Mouse (Mus musculus) layer of hippocampus, postnatal 25 days (tissue): Measurements from ENCODE around the gene Gm7694. TPM values are rescaled to one million over a fixed set of nuclear protein-coding genes. Genes with fewer than 3 reads are reported as not detected.

ENCODE experiments used
- DNase-seq, 2 experiments: peaks; one replicate each; pipeline ENCODE4 v3.0.0; 2022; ENCODE audit warnings: mixed read lengths in 2 of 2, low spot score in 1 of 2; ENCODE audit errors: extremely low spot score in 1 of 2
- total RNA-seq, 2 experiments: library from RNA; stranded (reverse); gene quantifications; 2 replicates each; pipeline ENCODE4 v1.2.3; 2021

Gm7694 gene
- 1 to 10 TPM; 2.6 to 3.1 TPM for total RNA-seq

DNA sequence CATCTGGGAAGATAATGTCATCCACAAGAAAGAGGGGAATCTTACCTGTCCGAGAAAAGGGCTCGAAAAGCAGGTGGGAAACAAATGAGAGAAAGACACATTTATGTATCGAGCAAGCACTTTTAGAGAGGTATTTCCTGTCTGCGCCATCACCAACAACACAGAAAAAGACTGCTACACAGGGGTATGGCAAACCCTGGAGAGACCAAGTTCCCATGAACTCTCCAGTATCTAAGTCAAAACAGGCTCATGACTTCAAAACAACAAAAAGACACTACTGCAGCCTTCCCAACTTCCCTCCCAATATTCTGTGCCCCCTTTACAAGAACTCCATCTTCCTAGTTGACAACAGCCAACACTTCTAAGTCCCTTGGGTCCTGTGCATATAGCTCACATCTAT, at the start of gene Gm7694:
Gm7694 (minus strand) TSS at position 101 of the 400 bp plus-strand sequence.
- no peak for DNase-seq

- no peak for DNase-seq
These were observed 47.2 kb upstream of the Gm7694 start for GRCm38 (mm10) chr1:170353335-170353734.

DNA sequence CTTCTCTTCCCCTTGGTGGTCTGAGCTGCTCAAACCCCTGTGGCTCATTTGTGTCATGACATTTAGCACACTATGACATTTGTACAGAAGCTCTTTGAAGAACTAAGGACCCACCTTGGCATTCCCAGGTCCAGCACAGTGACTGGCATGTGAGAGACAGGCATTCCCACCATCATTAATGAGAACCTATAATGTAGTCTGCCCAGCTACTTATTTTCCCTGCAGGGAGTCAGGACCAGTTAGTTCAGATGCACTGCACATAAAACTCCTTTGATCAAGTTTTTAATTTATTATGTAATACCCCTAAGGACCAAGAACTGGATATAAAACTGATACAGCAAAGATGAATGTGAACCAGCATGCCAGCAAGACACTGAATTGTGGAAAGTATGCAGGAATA, 44.9 kb upstream of the Gm7694 start:
- DNase-seq: no peak

GRCm38 (mm10) chr1:170346266-170346665, 40.1 kb upstream of the Gm7694 start:
- no peak for DNase-seq

DNA sequence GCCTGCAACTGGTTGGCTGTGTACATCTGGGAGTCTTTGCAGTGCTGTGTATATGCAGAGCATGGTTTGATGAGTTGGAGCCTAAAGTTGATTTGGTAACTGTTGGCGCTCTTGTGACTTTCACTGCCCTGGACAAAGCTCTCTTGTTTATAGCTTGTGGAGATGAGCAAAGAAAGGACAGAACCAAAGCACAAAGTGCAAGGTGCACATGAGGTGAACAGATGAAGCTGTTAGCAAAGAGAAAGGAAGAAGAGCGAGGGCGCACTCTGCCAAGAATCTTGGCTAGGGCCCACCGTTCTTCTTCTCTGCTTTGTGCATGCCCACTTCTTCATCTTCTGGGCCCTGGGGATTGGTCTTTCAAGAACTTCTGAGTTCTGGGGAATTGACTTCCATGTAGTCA, 37.8 kb upstream of the Gm7694 start:
- DNase-seq: no peak

- DNase-seq: no peak
These were observed 36.9 kb upstream of the Gm7694 start for GRCm38 (mm10) chr1:170343081-170343480.

DNA sequence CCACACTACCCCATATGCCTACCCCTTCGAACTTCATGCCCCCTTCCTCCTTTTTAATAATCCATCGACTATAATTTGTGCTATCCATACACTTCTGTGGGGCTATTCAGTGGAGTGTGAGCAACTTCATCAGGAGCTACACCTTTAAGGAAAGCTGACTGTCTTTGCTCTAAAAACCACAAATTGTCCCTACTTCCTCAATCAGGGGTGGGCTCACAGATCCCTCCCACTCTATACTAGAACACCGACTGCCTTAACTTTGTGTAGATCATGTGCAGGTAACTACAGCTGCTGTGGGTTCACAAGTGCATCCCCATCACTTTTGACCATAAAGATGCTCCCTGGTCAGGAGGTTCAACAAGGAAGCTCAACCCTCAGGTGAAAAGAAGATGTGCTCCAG, 33.8 kb upstream of the Gm7694 start:
- DNase-seq: no peak

- no peak for DNase-seq
These were observed 26.6 kb upstream of the Gm7694 start for GRCm38 (mm10) chr1:170332775-170333174.

GRCm38 (mm10) chr1:170331926-170332325, 25.8 kb upstream of the Gm7694 start:
- DNase-seq: no peak

DNA sequence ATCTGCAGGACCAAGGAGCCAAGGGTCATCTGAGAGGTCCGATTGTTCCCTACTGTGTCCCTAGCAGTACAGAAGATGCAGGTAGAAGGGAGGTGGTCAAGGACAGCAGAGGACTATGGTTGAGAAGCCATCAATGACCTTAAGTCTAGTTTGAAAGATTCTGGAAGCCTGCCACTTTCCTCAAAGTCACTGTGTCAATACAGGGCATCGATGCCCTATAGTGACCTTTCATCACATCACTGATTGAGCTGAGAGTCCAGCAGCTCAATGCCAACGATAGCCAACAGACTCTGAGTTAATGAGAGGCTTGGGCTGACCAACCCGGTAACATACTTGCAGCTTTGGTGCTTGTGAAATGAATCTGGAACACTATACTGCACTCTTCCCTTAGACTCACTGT, 19.1 kb upstream of the Gm7694 start:
- no peak for DNase-seq

GRCm38 (mm10) chr1:170324312-170324711, 18.2 kb upstream of the Gm7694 start:
- DNase-seq: no peak

DNA sequence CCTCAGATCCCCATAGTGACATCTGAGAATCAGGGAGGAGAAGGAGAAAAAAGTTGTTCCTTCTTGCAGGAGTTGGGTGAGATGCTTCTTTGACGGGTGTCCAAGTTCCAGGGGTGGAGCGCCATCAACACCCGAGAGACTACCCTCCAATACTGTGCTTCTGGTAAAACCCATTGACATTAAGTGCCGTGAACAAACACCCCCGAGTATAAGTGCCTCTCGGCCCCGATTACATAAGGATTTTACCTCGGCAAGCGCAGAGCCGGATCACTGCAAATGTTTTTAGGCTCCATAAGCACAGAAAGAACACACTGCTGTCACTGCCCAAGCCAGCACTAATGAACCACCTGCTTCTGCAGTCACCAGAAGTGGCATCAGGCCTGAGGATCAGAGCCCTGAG, 16.9 kb upstream of the Gm7694 start:
- DNase-seq: no peak

- no peak for DNase-seq
These were observed 15.9 kb upstream of the Gm7694 start for GRCm38 (mm10) chr1:170322046-170322445.

- DNase-seq: no peak
These were observed 5.3 kb upstream of the Gm7694 start for GRCm38 (mm10) chr1:170311431-170311830.

DNA sequence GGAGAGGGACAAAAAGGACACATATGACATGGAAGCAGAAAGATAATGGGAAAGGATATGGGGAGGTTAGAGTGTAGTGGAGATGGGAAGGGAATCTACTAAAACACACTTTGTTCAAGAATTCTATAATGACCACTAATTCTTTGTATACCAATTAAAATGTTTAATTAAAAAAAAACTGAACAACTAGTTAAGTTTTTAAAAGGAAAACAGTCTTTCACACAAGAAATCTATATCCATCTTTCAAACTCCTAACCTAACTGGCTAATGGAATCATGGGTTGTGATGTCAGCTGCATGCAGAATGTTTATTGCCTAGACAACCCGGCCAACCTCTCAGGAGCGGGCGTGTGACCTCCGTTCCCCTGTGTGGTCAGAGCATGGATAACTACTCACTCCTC, 2.4 kb upstream of the Gm7694 start, which contains the start of gene Spata46:
Spata46 (plus strand) TSS at position 301 of the 400 bp plus-strand sequence.
- DNase-seq: no peak

- no peak for DNase-seq
These were observed 1.1 kb downstream of the Gm7694 start for GRCm38 (mm10) chr1:170305002-170305401.

- no peak for DNase-seq
These were observed 3.0 kb downstream of the Gm7694 start for GRCm38 (mm10) chr1:170303103-170303502.

DNA sequence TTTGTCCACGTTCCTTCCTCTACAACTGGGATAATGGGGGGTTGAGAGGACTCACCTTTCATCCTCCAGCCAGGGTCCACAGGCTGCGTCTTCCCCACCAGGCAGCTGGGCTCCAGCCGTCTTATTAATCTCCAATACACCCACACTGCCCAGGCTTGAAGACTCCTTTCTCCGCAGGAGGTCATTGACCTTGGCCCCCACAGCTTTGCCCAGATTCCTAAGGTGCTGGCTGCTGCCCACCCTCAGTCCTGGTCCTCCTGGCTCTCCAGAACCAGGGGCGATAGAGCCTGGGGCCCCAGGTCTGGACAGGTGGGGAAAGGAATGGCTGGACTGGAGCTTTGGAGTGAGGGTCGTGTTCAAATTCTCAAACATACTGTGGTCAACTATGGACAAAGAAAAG, 3.7 kb downstream of the Gm7694 start:
- DNase-seq: no peak

GRCm38 (mm10) chr1:170301686-170302085, 4.4 kb downstream of the Gm7694 start:
- no peak for DNase-seq

GRCm38 (mm10) chr1:170299496-170299895, 6.6 kb downstream of the Gm7694 start:
- DNase-seq: no peak

DNA sequence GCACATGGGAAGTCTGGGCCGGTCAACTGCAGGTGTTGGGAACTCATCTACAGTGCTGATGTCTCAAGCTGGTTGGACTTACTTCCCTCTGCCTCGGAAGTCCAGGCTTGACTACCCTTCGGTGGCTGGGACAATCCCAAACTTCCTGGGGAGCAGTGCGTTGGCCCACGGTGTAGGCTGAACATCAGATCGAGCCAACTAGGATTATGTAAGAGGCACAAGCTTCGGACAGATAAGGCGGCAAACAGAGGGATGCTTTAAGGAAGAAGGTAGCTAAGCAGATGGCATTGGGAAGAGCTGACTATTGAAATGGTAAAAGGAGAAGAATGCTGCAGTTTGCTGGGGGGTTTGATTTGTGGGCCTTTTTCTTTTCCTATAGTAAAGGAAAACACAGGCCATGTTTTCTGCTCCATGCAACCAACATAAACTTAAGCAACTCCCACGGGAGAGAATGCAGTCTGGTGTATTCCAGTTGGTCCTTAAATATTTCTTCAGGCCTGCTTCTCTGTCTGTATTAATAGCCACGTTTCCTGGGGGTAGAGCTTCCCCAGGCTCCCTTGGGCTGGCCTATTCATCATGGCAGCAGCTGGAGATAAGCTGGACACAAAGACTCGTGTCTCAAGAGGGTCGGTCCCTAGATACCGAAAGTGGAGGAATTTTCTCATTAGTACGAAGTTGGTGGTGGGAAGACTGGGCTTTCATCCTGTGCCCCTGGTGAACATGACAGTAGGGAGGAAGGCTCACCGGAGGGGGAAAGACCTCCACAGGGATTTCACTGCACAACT, 11.2 kb downstream of the Gm7694 start:
- no peak for DNase-seq

- no peak for DNase-seq
These were observed 12.9 kb downstream of the Gm7694 start for GRCm38 (mm10) chr1:170293257-170293656.
